ENCODE assay signal across 16 mouse cellular contexts in genomic region chr1:91095258-91095657, GRCm38 (mm10). TPM values are rescaled to one million over a fixed set of nuclear protein-coding genes. Genes with fewer than 3 reads are reported as not detected.
DNase-seq lines count a peak whose midpoint lies in the region; ATAC-seq and TF ChIP-seq lines count a peak whose summit lies in the region.
"Had no signal": no experiment of that assay in that cellular context is flagged by ENCODE, and none has a peak within 500 bp of the region (broad histone marks: within the 10 kb centered on the region; RNA-seq: fewer than 3 reads in every experiment).

No protein-coding gene starts in this region.

- no peaks in the 10 kb centered on the region for H3K36me3 ChIP-seq in lung, embryonic 14.5 days (ENCODE audit: insufficient read depth)
- H3K36me3 ChIP-seq: forebrain, embryonic 12.5 days; liver, embryonic 15.5 days; neural tube, embryonic 13.5 days had no signal

- DNase-seq in gastrocnemius, adult 2 months, result no peak
- no peak for DNase-seq in gastrocnemius, adult 8-10 months (ENCODE audit: low spot score in 2 of 2)
- DNase-seq in lung, embryonic 14.5 days, result peak; percentile 32
- DNase-seq in lung, postnatal 10 days, result no peak
- peak; percentile 42 for DNase-seq in lung, postnatal 25 days (ENCODE audit: low spot score)
- peak; percentile 24 to 44 for DNase-seq in thymus, postnatal 10 days (ENCODE audit: low spot score in 2 of 2)
- no peak for DNase-seq in adrenal gland, postnatal 14 days
- DNase-seq: cerebellum, adult 9-11 months; heart, adult 11 months had no signal

- 45% methylated on average over 3 of the region's 3 CpGs for WGBS in lung, embryonic 14.5 days

- peak overlapping the region; percentile 43 for H3K27ac ChIP-seq in gastrocnemius, adult 2 months
- H3K27ac ChIP-seq in lung, embryonic 14.5 days (ENCODE audit: low read depth), result no peak overlapping the region
- H3K27ac ChIP-seq: forebrain, embryonic 12.5 days; liver, embryonic 15.5 days; neural tube, embryonic 13.5 days had no signal

- H3K4me3 ChIP-seq in gastrocnemius, adult 2 months, result no peak overlapping the region
- no peak overlapping the region for H3K4me3 ChIP-seq in lung, embryonic 14.5 days (ENCODE audit: low read depth, low read length)
- H3K4me3 ChIP-seq: forebrain, embryonic 12.5 days; liver, embryonic 15.5 days; neural tube, embryonic 13.5 days had no signal

- H3K9me3 ChIP-seq in lung, embryonic 14.5 days (ENCODE audit: low read depth, low read length), result no peaks in the 10 kb centered on the region
- H3K9me3 ChIP-seq: forebrain, embryonic 12.5 days; liver, embryonic 15.5 days; neural tube, embryonic 13.5 days had no signal

- no peak for TF ChIP-seq CTCF in gastrocnemius, adult 2 months (IDR thresholded peaks at IDR 0.05)
- TF ChIP-seq CTCF in lung, embryonic 14.5 days (IDR thresholded peaks at IDR 0.05; ENCODE audit: low read depth), result no peak

- no peak for ATAC-seq in lung, embryonic 14.5 days (ENCODE audit: insufficient read depth)
- no peak for ATAC-seq in erythroblast, adult 5-6 weeks (replicated peaks; ENCODE audit: low FRiP score, poor library complexity, severe bottlenecking)

- no peaks in the 10 kb centered on the region for H3K27me3 ChIP-seq in lung, embryonic 14.5 days (ENCODE audit: insufficient read depth, low read length)
- H3K27me3 ChIP-seq: forebrain, embryonic 12.5 days; liver, embryonic 15.5 days; neural tube, embryonic 13.5 days had no signal

- intact Hi-C loops in gastrocnemius, adult 2 months (cut with DNase I), result no loop called here

- peaks cover 16% of the 10 kb centered on the region; the same call in 1 of the 2 replicates for H3K4me1 ChIP-seq in lung, embryonic 14.5 days (ENCODE audit: insufficient read depth)

- no peak overlapping the region for H3K4me2 ChIP-seq in lung, embryonic 14.5 days
- H3K4me2 ChIP-seq: forebrain, embryonic 12.5 days; liver, embryonic 15.5 days; neural tube, embryonic 13.5 days had no signal

- H3K9ac ChIP-seq in lung, embryonic 14.5 days, result no peak overlapping the region
- H3K9ac ChIP-seq: forebrain, embryonic 12.5 days; liver, embryonic 15.5 days; neural tube, embryonic 13.5 days had no signal

RNA-seq across cellular contexts. Expression of gene Rbm44, which starts 49.6 kb away (rescaled TPM):
- total RNA-seq in gastrocnemius, adult 2 months (2021), result not detected
- total RNA-seq in gastrocnemius, adult 8-10 months (2022), result not detected
- 1.2 and 2.2 TPM in 2 replicates for polyA plus RNA-seq in lung, embryonic 14.5 days (2014; fragmentation: Nextera tagmentation; extraction: Ambion mirVana)
- total RNA-seq in adrenal gland, postnatal 14 days (2021), result not detected in 2 replicates
- 0.58 and 8.4 TPM in 2 replicates for total RNA-seq in erythroblast, adult 5-6 weeks (2015; ENCODE audit: low replicate concordance)
- 0.70 and 4.1 TPM in 2 replicates for total RNA-seq in erythroblast, adult 5-6 weeks (2017; ENCODE audit: low replicate concordance)
- total RNA-seq: adrenal gland, adult 18-20 months had no signal
- polyA plus RNA-seq: C2C12; large intestine, adult 2 months had no signal

Comparison
In these comparisons a context has a peak if more than half of its experiments do, and no peak if none do; other contexts are left out.
1. DNase-seq: peak in lung, embryonic 14.5 days (single experiment), lung, postnatal 25 days (single experiment) and thymus, postnatal 10 days (2 of 2); none in gastrocnemius, adult 2 months (single experiment), gastrocnemius, adult 8-10 months (0 of 2), lung, postnatal 10 days (single experiment) and adrenal gland, postnatal 14 days (single experiment).